Mouse (Mus musculus): Measurements from ENCODE around the gene Gnai2. TPM values are rescaled to one million over a fixed set of nuclear protein-coding genes. Genes with fewer than 3 reads are reported as not detected.

Gnai2 gene
- polyA plus RNA-seq, 1 experiment from 2014 or later, result 350 TPM

GRCm38 (mm10) chr9:107653474-107653873 lies 18.3 kb upstream of the Gnai2 start:
- no peaks in the 10 kb centered on the region for H3K9me3 ChIP-seq
- ATAC-seq (ENCODE audit: low read depth), result no peak
- 86% methylated on average over 2 of the region's 2 CpGs for WGBS

DNA sequence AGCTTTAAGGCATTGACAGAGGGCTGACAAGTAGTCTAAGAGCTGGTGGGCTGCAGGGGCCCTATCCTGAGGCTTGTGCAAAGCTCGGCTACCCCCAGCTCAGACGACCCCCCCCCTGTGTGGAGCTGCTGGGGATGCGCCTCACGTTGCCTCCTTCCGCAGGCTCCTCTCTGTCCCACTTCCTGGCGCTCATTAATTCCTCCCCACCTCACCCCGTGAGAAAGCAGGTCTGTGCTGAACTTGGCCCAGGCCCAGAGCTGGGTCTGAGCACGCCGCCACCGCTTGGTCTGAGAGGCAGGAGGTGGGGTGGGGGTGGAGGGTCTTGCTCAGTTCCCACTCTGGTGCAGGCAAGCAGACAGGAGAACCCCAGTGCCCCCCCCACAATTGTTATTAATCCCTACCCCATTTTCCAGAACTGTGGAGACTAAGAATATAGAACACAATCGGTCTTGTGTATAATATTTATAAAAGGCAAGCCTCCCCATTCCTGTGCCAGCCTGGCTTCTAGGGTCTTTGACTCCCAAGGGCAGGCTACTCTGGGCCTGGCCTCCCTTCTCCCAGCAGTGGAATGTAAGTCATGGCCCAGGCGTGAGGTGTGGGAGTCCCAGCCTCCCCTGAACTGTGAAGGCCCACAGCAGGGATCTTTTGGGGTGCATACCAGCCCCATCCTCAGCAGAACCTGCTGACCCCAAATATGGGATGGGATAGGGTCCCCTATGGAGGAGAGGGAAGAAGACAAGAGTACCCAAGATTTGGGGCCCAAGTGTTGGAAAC lies 15.7 kb upstream of the Gnai2 start:
- H3K27me3 ChIP-seq, result no peaks in the 10 kb centered on the region
- no peaks in the 10 kb centered on the region for H3K36me3 ChIP-seq
- H3K4me1 ChIP-seq (replicated peaks), result peaks cover 27% of the 10 kb centered on the region
- H3K4me3 ChIP-seq, result no peak overlapping the region
- 31% methylated on average over 12 of the region's 12 CpGs for WGBS
- H3K27ac ChIP-seq (replicated peaks), result peak overlapping the region; percentile 68
- H3K4me2 ChIP-seq, result no peak overlapping the region
- H3K9ac ChIP-seq, result no peak overlapping the region; the same call in 1 of the 2 replicates
- no peaks in the 10 kb centered on the region for H3K9me3 ChIP-seq
- ATAC-seq (ENCODE audit: low read depth), result peak; percentile 76

More at GRCm38 (mm10) chr9:107653474-107653873, 18.3 kb upstream of the Gnai2 start:
- Histone ChIP-seq H3K4me1 (replicated peaks) (peaks cover 36% of the 10 kb centered on the region), H3K4me2 (no peak overlapping the region), H3K36me3 (no peaks in the 10 kb centered on the region), H3K27ac (replicated peaks) (no peak overlapping the region), H3K4me3 (no peak overlapping the region), H3K9ac (no peak overlapping the region), H3K27me3 (no peaks in the 10 kb centered on the region)

GRCm38 (mm10) chr9:107650225-107650624 lies 15.1 kb upstream of the Gnai2 start:
- H3K4me2 ChIP-seq, result no peak overlapping the region
- ATAC-seq (ENCODE audit: low read depth), result no peak
- no peaks in the 10 kb centered on the region for H3K27me3 ChIP-seq
- no peak overlapping the region for H3K9ac ChIP-seq
- H3K27ac ChIP-seq (replicated peaks), result peak overlapping the region; percentile 68
- H3K36me3 ChIP-seq, result no peaks in the 10 kb centered on the region
- H3K9me3 ChIP-seq, result no peaks in the 10 kb centered on the region
- 65% methylated on average over 7 of the region's 7 CpGs for WGBS
- H3K4me3 ChIP-seq, result no peak overlapping the region
- H3K4me1 ChIP-seq (replicated peaks), result peaks cover 30% of the 10 kb centered on the region

GRCm38 (mm10) chr9:107648767-107649166 lies 13.6 kb upstream of the Gnai2 start:
- no peak overlapping the region for H3K4me3 ChIP-seq

DNA sequence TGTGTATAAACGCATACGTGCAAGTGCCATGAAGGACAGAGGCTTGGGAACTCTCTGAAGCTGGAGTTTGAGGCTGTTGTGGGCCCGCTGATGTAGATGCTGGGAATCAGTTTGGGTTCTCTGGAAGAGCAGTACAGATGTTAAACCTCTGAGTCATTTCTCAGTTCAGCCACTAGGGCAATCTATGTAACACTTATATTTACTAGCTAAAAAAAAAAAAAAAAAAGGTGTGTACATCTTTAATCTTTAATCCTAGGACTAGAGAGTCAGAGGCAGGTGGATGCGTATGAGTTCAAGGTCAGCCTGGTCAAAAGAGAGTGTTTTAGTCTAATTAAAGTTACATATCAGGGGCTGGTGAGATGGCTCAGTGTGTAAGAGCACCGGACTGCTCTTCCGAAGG lies 11.8 kb upstream of the Gnai2 start:
- Histone ChIP-seq H3K9ac (0 out of 2 replicates have a peak overlapping the region, but pooled peaks have one; percentile 8), H3K4me1 (replicated peaks) (peaks cover 40% of the 10 kb centered on the region), H3K4me2 (no peak overlapping the region), H3K27ac (replicated peaks) (no peak overlapping the region), H3K27me3 (no peaks in the 10 kb centered on the region), H3K36me3 (no peaks in the 10 kb centered on the region), H3K4me3 (no peak overlapping the region), H3K9me3 (no peaks in the 10 kb centered on the region)
- ATAC-seq (ENCODE audit: low read depth), result no peak
- WGBS, result 84% methylated on average over 6 of the region's 6 CpGs

More at GRCm38 (mm10) chr9:107648767-107649166, 13.6 kb upstream of the Gnai2 start:
- Histone ChIP-seq H3K27me3 (no peaks in the 10 kb centered on the region), H3K27ac (replicated peaks) (no peak overlapping the region), H3K9me3 (no peaks in the 10 kb centered on the region), H3K9ac (no peak overlapping the region), H3K36me3 (no peaks in the 10 kb centered on the region), H3K4me1 (replicated peaks) (peaks cover 41% of the 10 kb centered on the region), H3K4me2 (no peak overlapping the region)
- ATAC-seq (ENCODE audit: low read depth), result no peak
- 80% methylated on average over 3 of the region's 3 CpGs for WGBS

GRCm38 (mm10) chr9:107645577-107645976 lies 10.4 kb upstream of the Gnai2 start:
- 12% methylated on average over 5 of the region's 5 CpGs for WGBS
- H3K9ac ChIP-seq, result peak overlapping the region; percentile 59; the same call in 1 of the 2 replicates
- no peaks in the 10 kb centered on the region for H3K36me3 ChIP-seq
- H3K27me3 ChIP-seq, result no peaks in the 10 kb centered on the region
- H3K4me1 ChIP-seq (replicated peaks), result peaks cover 26% of the 10 kb centered on the region
- no peak overlapping the region for H3K4me3 ChIP-seq
- no peaks in the 10 kb centered on the region for H3K9me3 ChIP-seq
- no peak overlapping the region for H3K4me2 ChIP-seq
- H3K27ac ChIP-seq (replicated peaks), result no peak overlapping the region
- ATAC-seq (ENCODE audit: low read depth), result peak; percentile 73

GRCm38 (mm10) chr9:107645153-107645510 lies 10.0 kb upstream of the Gnai2 start:
- peak overlapping the region; percentile 67 for H3K4me2 ChIP-seq
- H3K4me3 ChIP-seq, result peak overlapping the region; percentile 37

DNA sequence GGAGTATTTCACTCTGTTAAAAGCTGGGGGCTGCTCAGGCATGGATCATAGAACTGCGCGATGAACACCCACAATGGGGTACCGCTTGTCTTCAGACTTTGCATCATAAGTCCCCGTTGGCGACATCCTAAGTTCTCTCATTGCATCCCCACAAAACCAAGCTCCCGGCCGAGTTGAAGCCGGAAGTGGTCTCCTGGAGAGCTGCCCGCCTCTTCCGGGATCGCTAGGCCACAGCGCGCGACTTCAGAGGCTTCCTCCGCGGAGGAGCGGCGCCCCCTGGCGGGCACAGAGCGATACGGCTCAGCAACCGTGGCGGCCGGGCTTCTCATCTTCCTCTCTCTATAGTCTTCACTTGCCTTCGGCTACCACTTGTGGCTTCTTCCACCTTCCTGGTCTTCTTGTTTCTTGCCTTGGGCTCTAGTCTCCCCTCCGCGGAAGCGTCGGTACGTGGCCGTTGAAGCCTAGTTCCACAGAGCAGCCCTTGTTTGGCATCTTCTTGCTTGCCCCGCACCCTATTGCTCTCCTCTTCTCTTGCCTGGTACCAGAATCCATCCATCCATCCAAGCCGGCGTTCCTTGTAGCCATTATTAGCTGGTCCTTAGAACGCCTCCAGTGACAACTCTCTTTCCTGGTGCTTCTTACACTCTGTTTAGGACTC lies 9.5 kb upstream of the Gnai2 start:
- peak overlapping the region; percentile 72 for H3K9ac ChIP-seq
- H3K4me1 ChIP-seq (replicated peaks), result peaks cover 16% of the 10 kb centered on the region
- H3K9me3 ChIP-seq, result no peaks in the 10 kb centered on the region
- H3K27ac ChIP-seq (replicated peaks), result peak overlapping the region; percentile 74
- no peaks in the 10 kb centered on the region for H3K27me3 ChIP-seq
- peak; percentile 74 for ATAC-seq (ENCODE audit: low read depth)
- peak overlapping the region; percentile 67 for H3K4me2 ChIP-seq
- H3K36me3 ChIP-seq, result no peaks in the 10 kb centered on the region
- H3K4me3 ChIP-seq, result peak overlapping the region; percentile 37
- WGBS, result 6% methylated on average over 35 of the region's 35 CpGs

More at GRCm38 (mm10) chr9:107645153-107645510, 10.0 kb upstream of the Gnai2 start:
- peaks cover 21% of the 10 kb centered on the region for H3K4me1 ChIP-seq (replicated peaks)
- no peaks in the 10 kb centered on the region for H3K27me3 ChIP-seq
- peak overlapping the region; percentile 59 for H3K9ac ChIP-seq
- no peaks in the 10 kb centered on the region for H3K36me3 ChIP-seq
- WGBS, result 50% methylated on average over 7 of the region's 7 CpGs
- no peaks in the 10 kb centered on the region for H3K9me3 ChIP-seq
- peak; percentile 2; the same call in 1 of the 2 replicates for ATAC-seq (ENCODE audit: low read depth)
- H3K27ac ChIP-seq (replicated peaks), result no peak overlapping the region

DNA sequence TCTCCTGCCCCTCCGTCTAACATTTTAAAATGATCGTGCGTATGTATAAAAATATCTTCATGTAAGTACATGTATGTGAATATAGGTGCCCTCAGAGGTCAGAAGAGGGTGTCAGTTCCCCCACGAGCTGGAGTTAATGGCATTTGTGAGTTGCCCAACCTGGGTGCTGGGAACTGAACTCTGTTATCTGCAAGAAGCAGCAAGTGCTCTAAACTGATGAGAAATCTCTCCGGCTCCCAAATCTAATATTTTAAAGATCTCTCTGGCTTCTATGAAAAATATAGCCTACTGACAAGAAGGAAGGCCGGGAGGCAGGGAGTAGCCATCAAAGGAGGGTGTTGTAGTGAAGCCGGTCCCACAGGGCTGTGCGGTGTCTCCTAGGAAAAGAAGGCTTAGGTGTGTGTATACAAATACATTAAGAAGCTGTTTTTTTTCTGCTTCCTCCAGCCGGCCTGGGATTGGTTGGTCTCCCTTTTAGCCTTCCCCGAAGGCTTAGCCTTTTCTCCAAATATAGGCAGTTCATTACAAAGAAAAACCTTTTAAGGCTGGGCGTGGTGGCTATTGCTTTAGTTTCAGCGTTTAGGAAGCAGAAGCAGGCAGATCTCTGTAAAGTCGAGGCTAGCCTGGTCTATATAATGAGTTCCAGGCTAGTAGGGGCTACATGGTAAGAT lies 8.5 kb upstream of the Gnai2 start:
- H3K9me3 ChIP-seq, result no peaks in the 10 kb centered on the region
- no peaks in the 10 kb centered on the region for H3K27me3 ChIP-seq
- H3K4me1 ChIP-seq (replicated peaks), result peaks cover 14% of the 10 kb centered on the region
- no peak for ATAC-seq (ENCODE audit: low read depth)
- H3K9ac ChIP-seq, result 0 out of 2 replicates have a peak overlapping the region, but pooled peaks have one; percentile 72
- H3K4me2 ChIP-seq, result peak overlapping the region; percentile 67
- H3K36me3 ChIP-seq, result no peaks in the 10 kb centered on the region
- no peak overlapping the region for H3K27ac ChIP-seq (replicated peaks)
- peak overlapping the region; percentile 37; the same call in 1 of the 2 replicates for H3K4me3 ChIP-seq
- WGBS, result 94% methylated on average over 13 of the region's 13 CpGs

DNA sequence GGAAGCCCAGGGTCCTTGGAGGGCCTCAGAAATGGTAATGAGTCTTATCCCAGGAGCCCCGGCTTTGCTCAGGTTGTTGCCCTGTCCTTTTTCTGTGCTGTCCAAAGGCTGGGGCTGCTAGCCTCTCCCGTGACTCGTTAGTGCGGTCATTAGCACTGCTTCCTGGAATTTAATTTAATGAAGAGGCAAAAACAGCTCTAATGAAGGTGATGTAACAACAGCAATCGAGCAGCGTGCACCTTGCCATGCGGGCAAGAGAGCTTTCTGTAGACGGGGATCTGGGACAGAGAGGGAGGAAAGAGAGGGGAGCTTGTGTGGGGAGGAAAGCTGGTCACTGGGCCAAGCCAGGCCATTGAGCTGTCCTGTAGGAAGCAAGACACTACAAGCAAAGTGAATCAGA lies 6.5 kb upstream of the Gnai2 start:
- Histone ChIP-seq H3K9ac (0 out of 2 replicates have a peak overlapping the region, but pooled peaks have one; percentile 2), H3K4me2 (no peak overlapping the region), H3K36me3 (no peaks in the 10 kb centered on the region), H3K4me1 (replicated peaks) (peaks cover 27% of the 10 kb centered on the region), H3K27me3 (no peaks in the 10 kb centered on the region), H3K4me3 (no peak overlapping the region), H3K9me3 (no peaks in the 10 kb centered on the region), H3K27ac (replicated peaks) (peak overlapping the region; percentile 53)
- WGBS, result 26% methylated on average over 8 of the region's 8 CpGs
- no peak for ATAC-seq (ENCODE audit: low read depth)

- H3K27ac ChIP-seq (replicated peaks), result peak overlapping the region; percentile 25; the same call in 1 of the 2 replicates
- H3K4me1 ChIP-seq (replicated peaks), result peaks cover 37% of the 10 kb centered on the region
- no peak for ATAC-seq (ENCODE audit: low read depth)
- 0 out of 2 replicates have a peak overlapping the region, but pooled peaks have one; percentile 31 for H3K9ac ChIP-seq
- H3K27me3 ChIP-seq, result no peaks in the 10 kb centered on the region
- H3K4me2 ChIP-seq, result no peak overlapping the region
- no peaks in the 10 kb centered on the region for H3K9me3 ChIP-seq
- H3K36me3 ChIP-seq, result no peaks in the 10 kb centered on the region
- no peak overlapping the region for H3K4me3 ChIP-seq
- WGBS, result 46% methylated on average over 7 of the region's 8 CpGs
These were observed 5.1 kb upstream of the Gnai2 start for GRCm38 (mm10) chr9:107640257-107640772.

All from neural tube, embryonic 13.5 days (tissue).